Mouse (Mus musculus): ENCODE data around the gene Vps39.

GRCm38 (mm10) chr2:120373858-120374257 lies 20.9 kb upstream of the Vps39 start:
- no peak for TF ChIP-seq POLR2A (IDR thresholded peaks at IDR 0.05; ENCODE audit: insufficient read length, low read depth)
- no peak for TF ChIP-seq MAX (IDR thresholded peaks at IDR 0.05; ENCODE audit: low read depth)
- no peak for TF ChIP-seq USF1 (IDR thresholded peaks at IDR 0.05; ENCODE audit: low read depth)
- TF ChIP-seq REST (IDR thresholded peaks at IDR 0.05; ENCODE audit: insufficient read depth, insufficient read length), result no peak
- no peak for TF ChIP-seq TCF12 (IDR thresholded peaks at IDR 0.05; ENCODE audit: insufficient read depth, poor library complexity, severe bottlenecking)
- TF ChIP-seq CEBPB (IDR thresholded peaks at IDR 0.05; ENCODE audit: insufficient read depth, poor library complexity, severe bottlenecking), result no peak
- TF ChIP-seq MYOG (IDR thresholded peaks at IDR 0.05; ENCODE audit: control insufficient read depth in 1 of 3, insufficient read depth in 1 of 3, insufficient read length in 2 of 3, low read depth in 2 of 3), result no peak
- no peak for TF ChIP-seq E2F4 (IDR thresholded peaks at IDR 0.05; ENCODE audit: insufficient read depth)
- TF ChIP-seq MYOD1 (IDR thresholded peaks at IDR 0.05; ENCODE audit: control insufficient read depth in 1 of 3, insufficient read length in 2 of 3, low read depth in 2 of 3), result no peak
- TF ChIP-seq POLR2AphosphoS2 (IDR thresholded peaks at IDR 0.05; ENCODE audit: insufficient read length, low read depth), result no peak
- TF ChIP-seq SRF (IDR thresholded peaks at IDR 0.05; ENCODE audit: control insufficient read depth, insufficient read length, low read depth), result no peak
- TF ChIP-seq TCF3 (IDR thresholded peaks at IDR 0.05; ENCODE audit: insufficient read length, low read depth), result no peak
